Mouse (Mus musculus) T-helper 2 cell (primary cell): Measurements from ENCODE around the gene Olfr585.

Experiments used
- in situ Hi-C: fragments of 300-600 bp; cut with MboI, MseI; formaldehyde crosslinking; loops from one replicate; pipeline ENCODE4 v1.15.1; 2025; ENCODE audit warnings: high pct_unique_total_duplicates

The Olfr585 gene

GRCm38 (mm10) chr7:103097420-103097819 is at the start of gene Olfr585:
TSS of gene Olfr585 (plus strand) at chr7:103097720.
- in situ Hi-C loops, result no loop called here

- in situ Hi-C loops, result no loop called here
Observed at GRCm38 (mm10) chr7:103051000-103051399, 46.5 kb upstream of the Olfr585 start, which contains the start of gene Olfr583. TSS of gene Olfr583 (plus strand) at chr7:103051300.

DNA sequence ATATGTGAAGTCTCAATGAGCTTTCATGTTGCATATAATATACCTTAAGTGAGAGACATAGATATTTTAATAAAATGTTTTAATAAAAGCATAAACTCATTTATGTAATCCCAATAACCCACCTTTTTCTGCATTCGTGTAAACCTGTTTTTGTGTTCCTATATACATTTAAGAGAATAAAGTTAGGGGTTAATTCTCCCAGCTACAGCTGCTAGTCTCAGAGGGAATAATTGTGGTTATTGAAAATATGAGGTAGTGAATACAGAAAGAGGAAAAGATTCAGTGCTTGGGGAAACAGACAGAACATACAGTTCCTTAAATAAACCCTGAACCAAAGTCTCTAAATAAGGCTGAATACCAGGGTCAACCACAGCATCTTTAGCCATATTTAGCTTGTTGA is 15.9 kb upstream of the Olfr585 start, which contains the start of gene Olfr584:
Gene Olfr584, plus strand, starts transcription at position 301 of the 400 bp plus-strand sequence.
- in situ Hi-C loops, result no loop called here

GRCm38 (mm10) chr7:103119406-103119805 is 21.9 kb downstream of the Olfr585 start:
- in situ Hi-C loops, result no loop called here

DNA sequence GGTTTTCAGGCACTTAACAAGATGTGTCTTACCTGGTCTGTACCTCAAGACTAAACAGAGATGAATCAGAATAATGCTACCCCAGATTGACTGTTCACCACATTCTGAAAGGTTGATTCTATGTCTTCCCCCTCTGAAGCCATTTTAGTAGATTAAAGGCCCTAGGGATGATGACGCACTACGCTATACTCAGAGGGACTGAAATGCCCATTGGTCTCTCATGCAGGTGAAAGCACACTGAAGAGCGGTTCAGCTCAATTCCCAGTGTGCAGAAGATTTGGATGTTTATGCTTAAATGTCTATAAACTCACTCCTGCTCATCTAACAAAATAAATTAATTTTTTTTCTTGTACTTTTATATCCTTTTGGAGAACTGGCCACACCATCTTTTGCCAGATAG is 28.0 kb downstream of the Olfr585 start, which contains the start of gene Olfr586:
Gene Olfr586, minus strand, starts transcription at position 101 of the 400 bp plus-strand sequence.
- in situ Hi-C loops, result no loop called here

DNA sequence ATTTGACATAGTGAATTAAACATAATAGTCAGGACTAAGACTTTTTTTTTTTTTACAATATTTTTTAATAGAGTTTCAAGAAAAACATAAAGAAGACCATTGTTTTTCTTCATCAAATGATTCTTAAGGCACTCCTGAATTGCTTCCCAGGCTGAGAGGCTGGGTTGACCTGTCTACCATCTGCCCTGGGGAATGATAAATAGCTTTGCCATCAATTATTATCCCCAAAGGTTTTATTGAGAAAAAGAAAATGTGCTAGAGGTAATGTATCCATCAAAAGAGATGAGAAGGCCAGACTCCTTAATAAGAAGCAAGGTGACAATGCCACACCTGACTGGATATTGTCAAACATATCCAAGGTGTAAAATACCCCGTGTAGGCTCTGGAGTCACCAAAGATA is 43.1 kb downstream of the Olfr585 start, which contains the start of gene Olfr588-ps1:
Gene Olfr588-ps1, plus strand, starts transcription at position 301 of the 400 bp plus-strand sequence.
- in situ Hi-C loops, result no loop called here
